Mouse (Mus musculus) gastrocnemius, adult 18-20 months (tissue): ENCODE measurements around the gene Scp2. TPM values are rescaled to one million over a fixed set of nuclear protein-coding genes. Genes with fewer than 3 reads are reported as not detected.
"Not testable (repeated sequence)": the region's sequence is repeated elsewhere in the genome, so short reads cannot be mapped to it uniquely, and the experiment has no call there.

Source experiments
- DNase-seq: peaks from one replicate; pipeline ENCODE4 v3.0.0; 2021; ENCODE audit warnings: low spot score
- total RNA-seq, 2 experiments: library from RNA; stranded (reverse); gene quantifications; 2 replicates each; pipeline ENCODE4 v1.2.3; 2021

Gene Scp2
- total RNA-seq, 2 experiments from 2014 or later: 142 to 147 TPM

GRCm38 (mm10) chr4:108109728-108110127, 35.1 kb downstream of the Scp2 start:
- DNase-seq: no peak

DNA sequence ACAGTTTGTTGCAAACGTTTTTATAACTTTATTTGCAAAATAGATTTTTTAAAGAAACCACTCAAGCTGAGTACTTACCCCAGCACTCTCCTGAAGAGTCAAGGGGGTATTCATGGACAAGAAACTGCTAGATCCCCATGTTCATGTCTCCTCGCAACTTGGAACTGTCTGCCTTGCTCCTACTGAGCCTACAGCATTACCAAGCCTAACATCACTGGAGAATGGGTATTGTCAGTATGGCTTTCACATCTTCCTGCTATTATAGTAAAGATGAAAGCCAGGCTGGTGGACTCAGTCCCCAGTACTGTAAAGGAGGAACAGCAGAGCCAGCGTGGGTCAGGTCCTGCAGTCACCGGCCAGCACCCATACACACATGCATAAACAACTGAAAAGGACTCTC, 48.5 kb downstream of the Scp2 start, which contains the start of gene Podn:
TSS of gene Podn (minus strand) at position 101 of the 400 bp plus-strand sequence.
- no peak for DNase-seq

DNA sequence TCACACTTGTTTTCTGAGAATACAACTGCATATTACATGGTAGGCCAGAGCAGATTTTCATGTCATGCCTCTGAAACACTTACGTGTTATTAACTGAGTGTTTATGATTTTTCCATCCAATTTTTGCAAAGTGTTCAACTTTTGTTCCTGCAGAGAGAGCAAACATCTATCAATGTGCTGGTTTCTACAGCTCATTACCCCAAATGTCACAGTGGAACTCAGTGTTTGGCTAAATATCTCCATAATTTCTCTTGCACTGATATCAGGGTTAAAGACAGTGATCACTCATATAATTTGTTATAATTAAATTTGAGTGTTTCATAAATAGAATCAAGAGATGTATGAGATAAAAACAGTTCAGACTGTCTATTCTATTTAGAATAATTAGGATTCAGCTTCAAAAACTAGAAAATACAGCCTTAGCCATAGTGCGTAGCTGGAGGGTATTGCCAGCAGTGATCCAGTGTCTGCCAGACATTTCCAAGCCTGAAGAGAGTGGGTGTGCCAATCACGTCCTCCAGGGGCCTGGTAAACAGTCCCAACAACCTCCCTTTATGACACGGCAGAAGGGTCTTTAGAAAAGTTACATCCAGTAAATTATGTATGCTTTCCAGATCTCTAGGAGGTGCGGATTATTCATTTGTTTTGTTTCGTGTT, 51.9 kb downstream of the Scp2 start:
- DNase-seq: no peak

- no peak for DNase-seq
These were observed 60.8 kb downstream of the Scp2 start for GRCm38 (mm10) chr4:108083993-108084392.

DNA sequence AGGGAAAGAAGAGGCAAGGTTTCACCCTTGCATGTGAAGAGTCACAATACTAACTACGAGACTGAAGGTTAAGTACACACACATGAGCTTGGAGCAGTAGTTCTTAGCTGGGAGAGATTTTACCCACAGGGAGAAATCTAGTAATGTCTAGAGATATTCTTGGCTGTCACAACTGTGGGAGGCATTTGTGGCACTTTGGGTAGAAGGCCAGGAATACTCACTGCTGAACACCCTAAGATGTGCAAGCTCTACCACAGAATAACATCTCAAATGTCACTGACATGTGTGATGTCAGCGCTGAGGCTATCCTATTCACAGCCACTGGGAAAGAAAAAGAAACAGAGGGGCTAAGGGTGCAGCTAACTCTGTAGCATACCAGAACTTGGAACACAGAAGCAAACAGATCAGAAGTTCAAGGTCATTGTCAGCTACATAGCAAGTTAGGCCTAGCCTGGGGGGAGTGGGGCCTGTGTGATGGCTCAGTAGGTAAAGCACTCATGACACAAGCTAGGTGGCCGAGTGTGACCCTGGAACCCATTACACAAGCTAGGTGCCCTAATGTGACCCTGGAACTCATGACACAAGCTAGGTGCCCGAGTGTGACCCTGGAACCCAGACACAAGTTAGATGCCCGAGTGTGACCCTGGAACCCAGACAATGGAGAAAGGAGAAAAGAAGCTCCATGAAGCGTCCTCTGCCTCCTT, 61.6 kb downstream of the Scp2 start:
- DNase-seq: no peak

DNA sequence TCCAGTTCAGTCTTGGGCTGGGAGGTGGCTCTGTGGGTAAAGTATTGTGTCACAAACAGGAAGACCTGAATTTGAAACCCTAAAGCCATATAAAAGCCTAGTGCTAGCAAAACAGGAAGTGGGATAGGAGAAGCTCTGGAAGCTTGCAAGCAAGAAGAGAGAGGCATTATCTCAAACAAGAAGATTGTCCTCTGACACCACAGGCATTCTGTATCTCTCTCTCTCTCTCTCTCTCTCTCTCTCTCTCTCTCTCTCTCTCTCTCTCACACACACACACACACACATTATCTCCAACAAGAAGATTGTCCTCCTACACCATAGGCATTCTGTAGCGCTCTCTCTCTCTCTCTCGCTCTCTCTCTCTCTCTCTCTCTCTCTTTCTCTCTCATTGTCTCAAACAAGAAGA, 62.4 kb downstream of the Scp2 start:
- no peak for DNase-seq

DNA sequence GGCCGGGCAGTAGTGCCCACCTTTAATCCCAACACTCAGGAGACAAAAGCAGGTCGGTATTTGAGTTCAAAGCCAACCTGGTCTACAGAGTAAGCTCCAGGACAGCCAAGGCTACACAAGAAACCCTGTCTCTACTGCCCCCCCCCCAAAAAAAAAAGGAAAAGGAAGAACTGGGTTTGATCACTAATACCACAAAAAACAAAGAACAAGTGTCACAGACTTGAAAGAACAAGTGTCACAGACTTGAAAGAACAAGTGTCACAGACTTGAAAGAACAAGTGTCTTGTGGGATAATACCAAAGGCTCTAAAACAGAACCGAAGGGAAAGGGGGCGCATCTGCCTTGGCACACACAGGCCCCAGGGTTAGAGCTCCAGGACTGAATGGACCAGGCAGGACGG, 63.9 kb downstream of the Scp2 start:
- no peak for DNase-seq

DNA sequence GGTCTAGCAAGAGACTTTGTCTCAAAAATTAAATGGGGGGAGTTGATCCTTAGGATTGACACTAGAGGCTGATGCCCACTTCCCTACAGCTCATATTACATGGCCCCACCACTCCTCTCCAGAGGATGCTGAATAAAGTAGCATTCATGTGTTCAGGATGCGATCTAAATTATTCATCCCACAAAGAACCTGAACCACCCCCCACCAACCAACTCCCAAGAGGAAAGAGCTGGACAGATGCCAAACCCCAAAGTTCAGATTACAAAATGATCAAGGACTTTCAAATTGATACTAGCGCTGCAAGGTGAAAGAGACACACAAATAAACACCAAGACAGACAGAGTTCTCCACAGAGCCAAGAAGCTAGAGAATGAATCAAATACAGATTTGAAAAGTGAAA, 65.0 kb downstream of the Scp2 start:
- DNase-seq: no peak

- DNase-seq: not testable (repeated sequence)
These were observed 65.6 kb downstream of the Scp2 start for GRCm38 (mm10) chr4:108079191-108079590.

- no peak for DNase-seq
These were observed 67.4 kb downstream of the Scp2 start for GRCm38 (mm10) chr4:108077224-108077955.

GRCm38 (mm10) chr4:108074204-108074823, 70.5 kb downstream of the Scp2 start:
- no peak for DNase-seq

DNA sequence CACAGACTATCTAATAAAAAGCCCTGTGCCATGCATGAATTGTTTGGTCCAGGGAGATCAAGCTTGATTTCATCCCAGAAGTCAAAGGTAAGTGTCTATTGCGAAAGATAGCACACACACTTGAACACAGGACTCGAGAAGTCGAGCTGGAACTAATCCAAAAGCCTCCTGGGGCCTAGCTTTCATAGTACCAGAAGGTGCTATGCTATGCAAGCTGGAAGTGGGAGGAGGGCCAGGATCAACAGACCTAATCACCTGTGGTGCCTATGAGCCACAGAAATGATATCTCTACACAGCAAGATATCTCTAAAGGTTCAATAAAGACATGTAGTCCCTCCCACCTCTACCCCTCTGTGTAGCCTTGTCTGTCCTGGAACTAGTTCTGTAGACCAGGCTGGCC, 72.7 kb downstream of the Scp2 start:
- no peak for DNase-seq

DNA sequence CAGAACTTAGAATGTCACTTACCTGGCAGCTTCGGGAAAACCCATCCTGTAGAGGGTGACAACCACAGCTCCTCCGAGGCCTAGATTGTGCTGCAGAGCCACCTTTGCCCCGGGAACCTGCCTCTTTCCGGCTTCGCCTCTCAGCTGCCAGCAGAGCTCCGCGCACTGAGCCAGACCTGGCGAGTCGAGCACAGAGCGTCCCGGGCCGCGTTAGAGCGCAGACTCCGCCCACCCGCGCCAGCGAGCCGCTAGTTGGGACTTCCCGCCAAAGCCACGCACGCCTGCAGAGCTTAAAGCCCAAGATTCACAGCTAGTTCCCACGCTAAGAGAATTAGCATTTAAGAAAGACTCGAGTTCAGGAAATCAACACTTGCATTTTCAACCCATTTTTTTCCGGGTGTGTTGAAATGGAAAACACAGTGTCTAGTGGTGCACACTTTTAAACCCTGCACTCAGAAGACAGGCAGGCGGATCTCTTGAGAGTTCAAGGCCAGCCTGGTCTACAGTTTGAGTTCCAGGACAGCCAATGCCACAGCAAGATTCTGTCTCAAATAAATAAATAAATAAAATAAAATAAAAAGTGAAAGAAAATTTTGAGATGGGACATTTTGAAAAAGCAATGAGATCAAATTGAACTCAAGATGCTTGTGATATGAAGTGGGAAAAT, 73.4 kb downstream of the Scp2 start:
- peak; percentile 95 for DNase-seq

DNA sequence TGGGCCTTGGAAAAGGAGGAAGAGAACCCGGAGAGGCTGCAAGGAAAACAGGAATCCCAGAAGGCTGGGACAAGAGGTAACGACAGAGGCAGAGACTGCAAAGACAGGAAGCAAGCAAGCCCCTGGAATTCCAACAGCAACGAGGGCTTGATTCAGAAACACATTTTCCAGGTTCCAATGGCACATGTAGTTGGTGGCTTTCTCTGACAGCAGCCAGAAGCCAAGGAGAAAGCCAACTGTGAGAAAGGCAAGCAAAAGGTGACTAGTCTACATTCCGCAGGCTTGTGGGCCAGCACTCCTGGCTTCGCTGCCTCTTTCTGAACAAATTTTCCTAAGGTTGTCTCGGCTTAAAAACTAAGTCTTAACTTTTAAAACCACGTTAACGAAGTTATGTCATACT, 74.1 kb downstream of the Scp2 start:
- DNase-seq: no peak

DNA sequence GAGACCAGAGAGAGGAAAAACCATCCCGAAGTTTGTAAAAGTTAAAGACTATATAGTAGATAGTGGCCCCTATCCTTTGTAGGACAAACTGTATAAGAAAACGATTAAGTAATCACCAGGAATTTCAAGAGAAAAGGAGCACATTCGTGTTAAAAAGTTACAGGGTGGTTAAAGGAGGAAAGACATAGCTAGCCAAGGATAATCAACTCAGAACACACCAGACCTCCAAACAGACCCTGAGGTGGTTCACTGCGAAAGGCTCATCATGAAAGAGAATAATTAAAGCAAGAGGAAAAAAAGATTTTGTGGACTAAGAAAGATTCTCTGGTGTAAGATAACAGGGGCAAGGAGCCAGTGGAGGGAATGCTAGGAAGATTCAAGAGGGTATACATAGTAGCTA, 74.5 kb downstream of the Scp2 start:
- DNase-seq: no peak

- DNase-seq: no peak
These were observed 76.7 kb downstream of the Scp2 start for GRCm38 (mm10) chr4:108068081-108068480.

DNA sequence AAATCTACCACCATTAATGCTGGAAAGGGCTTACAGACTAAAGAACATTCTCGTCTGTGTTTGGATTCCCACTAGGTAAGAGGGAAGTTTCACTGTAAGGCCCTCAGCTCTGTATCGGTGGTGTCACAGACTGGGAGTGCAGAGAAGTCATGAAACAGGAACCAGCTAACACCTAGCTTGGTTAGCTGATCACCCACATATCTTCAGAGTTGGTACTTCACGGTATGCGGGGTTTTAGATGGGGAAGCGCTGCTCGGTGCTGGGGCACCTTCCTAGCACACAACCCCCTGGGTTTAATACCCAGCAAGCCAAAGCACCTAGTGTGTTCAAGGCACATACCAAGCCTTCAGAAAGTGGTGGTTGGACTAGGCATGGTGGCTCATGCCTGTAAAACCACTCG, 77.5 kb downstream of the Scp2 start:
- no peak for DNase-seq

GRCm38 (mm10) chr4:108066569-108066968, 78.2 kb downstream of the Scp2 start:
- DNase-seq: no peak

GRCm38 (mm10) chr4:108065176-108065844, 79.5 kb downstream of the Scp2 start:
- no peak for DNase-seq

- DNase-seq: no peak
These were observed 81.2 kb downstream of the Scp2 start for GRCm38 (mm10) chr4:108063616-108064015.

DNA sequence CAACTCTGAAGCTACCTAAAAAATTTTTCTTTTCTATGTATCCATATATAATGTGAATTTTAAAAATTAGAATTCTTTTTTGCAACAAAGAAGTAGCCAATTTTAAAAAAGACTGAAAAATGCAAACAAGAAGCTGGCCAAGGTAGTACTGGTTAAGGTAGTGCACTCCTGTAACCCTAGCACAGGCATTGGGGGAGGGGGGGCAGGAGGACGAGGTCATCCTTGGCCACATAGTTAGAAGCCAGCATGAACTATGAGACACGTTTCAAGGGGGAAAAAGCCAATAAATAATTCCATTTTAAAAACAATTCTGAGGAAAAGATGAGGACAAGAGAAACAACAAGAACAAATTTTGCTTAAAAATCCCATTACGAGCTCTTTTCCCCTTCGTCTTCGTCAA, 82.3 kb downstream of the Scp2 start:
- DNase-seq: no peak
